Mouse (Mus musculus): ENCODE data around the gene Cnst.

DNA sequence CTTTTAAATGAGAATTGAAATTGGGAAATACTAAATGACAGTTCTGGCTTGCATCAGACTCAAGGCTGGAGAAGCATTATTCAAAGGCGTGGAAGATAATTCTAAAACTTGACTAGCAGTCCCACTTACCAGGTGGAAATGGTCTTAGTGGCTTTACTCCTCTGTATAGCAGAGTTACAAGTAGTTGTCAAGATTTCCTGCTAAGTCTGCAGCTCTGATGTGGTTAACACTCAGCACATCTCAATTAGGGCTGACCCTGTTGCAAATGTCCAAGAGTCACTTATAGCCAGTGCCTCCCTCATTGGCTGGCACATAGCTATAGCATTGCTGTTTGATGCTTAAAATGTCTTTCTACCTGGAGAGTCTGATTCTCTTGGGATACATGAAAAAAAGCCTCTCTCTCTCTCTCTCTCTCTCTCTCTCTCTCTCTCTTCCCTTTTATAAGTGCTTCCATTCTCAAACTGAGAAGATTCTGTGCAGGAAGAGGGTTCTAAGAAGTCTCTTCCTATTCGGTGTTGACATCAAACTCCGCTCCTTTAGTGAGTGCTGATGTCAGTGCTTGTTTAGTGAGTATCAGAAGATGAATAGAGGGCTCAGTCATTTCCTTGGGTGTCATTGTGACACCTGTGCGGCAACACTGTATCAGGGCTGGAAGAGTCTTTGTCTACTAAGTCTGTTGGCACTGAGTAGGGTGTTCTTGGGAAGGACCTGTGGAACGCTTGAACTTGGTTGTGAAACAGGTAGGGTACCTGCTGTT lies 3.0 kb downstream of the Cnst start:
- TF ChIP-seq POLR2A (IDR thresholded peaks at IDR 0.05; ENCODE audit: low read depth, low read length) (no peak), CTCF (IDR thresholded peaks at IDR 0.05; ENCODE audit: extremely low read depth, insufficient read length, insufficient replicate concordance, low read depth, low read length) (no peak)

Measured in small intestine, adult 2 months (tissue).